Mouse (Mus musculus): ENCODE measurements around the gene Pdik1l. TPM values are rescaled to one million over a fixed set of nuclear protein-coding genes. Genes with fewer than 3 reads are reported as not detected.
A peak's percentile ranks its signal among the peaks of the same experiment; 100 is the strongest.

The Pdik1l gene
- polyA plus RNA-seq, 1 experiment: 1.6 TPM

GRCm38 (mm10) chr4:134312901-134313300, 25.2 kb upstream of the Pdik1l start:
- TF ChIP-seq POLR2AphosphoS2 (IDR thresholded peaks at IDR 0.05; ENCODE audit: insufficient read length, low read depth) (no peak), SRF (IDR thresholded peaks at IDR 0.05; ENCODE audit: control insufficient read depth, insufficient read length, low read depth) (no peak)
- no peaks in the 10 kb centered on the region for H3K27me3 ChIP-seq (ENCODE audit: control insufficient read depth, insufficient read depth, insufficient read length)
- H3K4me3 ChIP-seq: no peak overlapping the region
- no peaks in the 10 kb centered on the region for H3K36me3 ChIP-seq (ENCODE audit: control insufficient read depth, insufficient read depth)
- H3ac ChIP-seq (ENCODE audit: control insufficient read depth, insufficient read length): no peak overlapping the region
- peaks cover 6% of the 10 kb centered on the region for H3K79me2 ChIP-seq (ENCODE audit: control insufficient read depth, insufficient read depth)
- no peak overlapping the region for H3K4me2 ChIP-seq (ENCODE audit: low read depth)

GRCm38 (mm10) chr4:134312341-134312740, 24.6 kb upstream of the Pdik1l start:
- Histone ChIP-seq H3K4me2 (ENCODE audit: low read depth) (no peak overlapping the region), H3ac (ENCODE audit: control insufficient read depth, insufficient read length) (no peak overlapping the region), H3K36me3 (ENCODE audit: control insufficient read depth, insufficient read depth) (no peaks in the 10 kb centered on the region), H3K27me3 (ENCODE audit: control insufficient read depth, insufficient read depth, insufficient read length) (no peaks in the 10 kb centered on the region), H3K4me3 (no peak overlapping the region), H3K79me2 (ENCODE audit: control insufficient read depth, insufficient read depth) (peaks cover 6% of the 10 kb centered on the region)
- no peak for TF ChIP-seq TCF12 (IDR thresholded peaks at IDR 0.05; ENCODE audit: insufficient read depth, poor library complexity, severe bottlenecking)
- TF ChIP-seq USF1 (IDR thresholded peaks at IDR 0.05; ENCODE audit: low read depth): no peak
- TF ChIP-seq MAX (IDR thresholded peaks at IDR 0.05; ENCODE audit: low read depth): no peak
- TF ChIP-seq REST (IDR thresholded peaks at IDR 0.05; ENCODE audit: insufficient read depth, insufficient read length): no peak
- TF ChIP-seq MYOD1 (IDR thresholded peaks at IDR 0.05; ENCODE audit: control insufficient read depth in 1 of 3, insufficient read length in 2 of 3, low read depth in 2 of 3): no peak
- no peak for TF ChIP-seq CEBPB (IDR thresholded peaks at IDR 0.05; ENCODE audit: insufficient read depth, poor library complexity, severe bottlenecking)
- TF ChIP-seq E2F4 (IDR thresholded peaks at IDR 0.05; ENCODE audit: insufficient read depth): no peak
- no peak for TF ChIP-seq MYOG (IDR thresholded peaks at IDR 0.05; ENCODE audit: control insufficient read depth in 1 of 3, insufficient read depth in 1 of 3, insufficient read length in 2 of 3, low read depth in 2 of 3)
- TF ChIP-seq SRF (IDR thresholded peaks at IDR 0.05; ENCODE audit: control insufficient read depth, insufficient read length, low read depth): no peak
- no peak for TF ChIP-seq POLR2A (IDR thresholded peaks at IDR 0.05; ENCODE audit: insufficient read length, low read depth)
- no peak for TF ChIP-seq TCF3 (IDR thresholded peaks at IDR 0.05; ENCODE audit: insufficient read length, low read depth)
- TF ChIP-seq POLR2AphosphoS2 (IDR thresholded peaks at IDR 0.05; ENCODE audit: insufficient read length, low read depth): no peak

GRCm38 (mm10) chr4:134311784-134312183, 24.1 kb upstream of the Pdik1l start:
- no peaks in the 10 kb centered on the region for H3K36me3 ChIP-seq (ENCODE audit: control insufficient read depth, insufficient read depth)
- H3K4me3 ChIP-seq: no peak overlapping the region
- TF ChIP-seq REST (IDR thresholded peaks at IDR 0.05; ENCODE audit: insufficient read depth, insufficient read length) (no peak), MYOG (IDR thresholded peaks at IDR 0.05; ENCODE audit: control insufficient read depth in 1 of 3, insufficient read depth in 1 of 3, insufficient read length in 2 of 3, low read depth in 2 of 3) (peak in 1 of 3 experiments; percentile 4), POLR2AphosphoS2 (IDR thresholded peaks at IDR 0.05; ENCODE audit: insufficient read length, low read depth) (no peak), POLR2A (IDR thresholded peaks at IDR 0.05; ENCODE audit: insufficient read length, low read depth) (no peak), TCF12 (IDR thresholded peaks at IDR 0.05; ENCODE audit: insufficient read depth, poor library complexity, severe bottlenecking) (no peak), CEBPB (IDR thresholded peaks at IDR 0.05; ENCODE audit: insufficient read depth, poor library complexity, severe bottlenecking) (no peak), SRF (IDR thresholded peaks at IDR 0.05; ENCODE audit: control insufficient read depth, insufficient read length, low read depth) (no peak), MYOD1 (IDR thresholded peaks at IDR 0.05; ENCODE audit: control insufficient read depth in 1 of 3, insufficient read length in 2 of 3, low read depth in 2 of 3) (peak in 1 of 3 experiments; percentile 17), E2F4 (IDR thresholded peaks at IDR 0.05; ENCODE audit: insufficient read depth) (no peak), TCF3 (IDR thresholded peaks at IDR 0.05; ENCODE audit: insufficient read length, low read depth) (no peak), USF1 (IDR thresholded peaks at IDR 0.05; ENCODE audit: low read depth) (no peak)
- no peak overlapping the region for H3ac ChIP-seq (ENCODE audit: control insufficient read depth, insufficient read length)
- H3K4me2 ChIP-seq (ENCODE audit: low read depth): no peak overlapping the region
- H3K27me3 ChIP-seq (ENCODE audit: control insufficient read depth, insufficient read depth, insufficient read length): no peaks in the 10 kb centered on the region
- peaks cover 6% of the 10 kb centered on the region for H3K79me2 ChIP-seq (ENCODE audit: control insufficient read depth, insufficient read depth)

- Histone ChIP-seq H3K4me2 (ENCODE audit: low read depth) (no peak overlapping the region), H3K4me3 (no peak overlapping the region), H3K36me3 (ENCODE audit: control insufficient read depth, insufficient read depth) (no peaks in the 10 kb centered on the region), H3K79me2 (ENCODE audit: control insufficient read depth, insufficient read depth) (no peaks in the 10 kb centered on the region), H3ac (ENCODE audit: control insufficient read depth, insufficient read length) (no peak overlapping the region), H3K27me3 (ENCODE audit: control insufficient read depth, insufficient read depth, insufficient read length) (no peaks in the 10 kb centered on the region)
- TF ChIP-seq CEBPB (IDR thresholded peaks at IDR 0.05; ENCODE audit: insufficient read depth, poor library complexity, severe bottlenecking): no peak
- no peak for TF ChIP-seq TCF12 (IDR thresholded peaks at IDR 0.05; ENCODE audit: insufficient read depth, poor library complexity, severe bottlenecking)
- no peak for TF ChIP-seq POLR2A (IDR thresholded peaks at IDR 0.05; ENCODE audit: insufficient read length, low read depth)
- no peak for TF ChIP-seq MYOG (IDR thresholded peaks at IDR 0.05; ENCODE audit: control insufficient read depth in 1 of 3, insufficient read depth in 1 of 3, insufficient read length in 2 of 3, low read depth in 2 of 3)
- no peak for TF ChIP-seq POLR2AphosphoS2 (IDR thresholded peaks at IDR 0.05; ENCODE audit: insufficient read length, low read depth)
- no peak for TF ChIP-seq MAX (IDR thresholded peaks at IDR 0.05; ENCODE audit: low read depth)
- TF ChIP-seq TCF3 (IDR thresholded peaks at IDR 0.05; ENCODE audit: insufficient read length, low read depth): no peak
These were observed 23.0 kb upstream of the Pdik1l start for GRCm38 (mm10) chr4:134310656-134311055.

- TF ChIP-seq REST (IDR thresholded peaks at IDR 0.05; ENCODE audit: insufficient read depth, insufficient read length) (no peak), SRF (IDR thresholded peaks at IDR 0.05; ENCODE audit: control insufficient read depth, insufficient read length, low read depth) (no peak), POLR2AphosphoS2 (IDR thresholded peaks at IDR 0.05; ENCODE audit: insufficient read length, low read depth) (no peak), POLR2A (IDR thresholded peaks at IDR 0.05; ENCODE audit: insufficient read length, low read depth) (no peak), E2F4 (IDR thresholded peaks at IDR 0.05; ENCODE audit: insufficient read depth) (no peak), TCF3 (IDR thresholded peaks at IDR 0.05; ENCODE audit: insufficient read length, low read depth) (no peak), CEBPB (IDR thresholded peaks at IDR 0.05; ENCODE audit: insufficient read depth, poor library complexity, severe bottlenecking) (no peak), MYOD1 (IDR thresholded peaks at IDR 0.05; ENCODE audit: control insufficient read depth in 1 of 3, insufficient read length in 2 of 3, low read depth in 2 of 3) (no peak), TCF12 (IDR thresholded peaks at IDR 0.05; ENCODE audit: insufficient read depth, poor library complexity, severe bottlenecking) (no peak), MYOG (IDR thresholded peaks at IDR 0.05; ENCODE audit: control insufficient read depth in 1 of 3, insufficient read depth in 1 of 3, insufficient read length in 2 of 3, low read depth in 2 of 3) (no peak), MAX (IDR thresholded peaks at IDR 0.05; ENCODE audit: low read depth) (no peak)
- no peak overlapping the region for H3K4me2 ChIP-seq (ENCODE audit: low read depth)
- H3K79me2 ChIP-seq (ENCODE audit: control insufficient read depth, insufficient read depth): no peaks in the 10 kb centered on the region
- H3K36me3 ChIP-seq (ENCODE audit: control insufficient read depth, insufficient read depth): no peaks in the 10 kb centered on the region
- no peak overlapping the region for H3K4me3 ChIP-seq
- H3K27me3 ChIP-seq (ENCODE audit: control insufficient read depth, insufficient read depth, insufficient read length): no peaks in the 10 kb centered on the region
- H3ac ChIP-seq (ENCODE audit: control insufficient read depth, insufficient read length): no peak overlapping the region
These were observed 22.4 kb upstream of the Pdik1l start for GRCm38 (mm10) chr4:134310106-134310505.
